Mouse (Mus musculus): ENCODE measurements around the gene Atp6v1g2. TPM values are rescaled to one million over a fixed set of nuclear protein-coding genes. Genes with fewer than 3 reads are reported as not detected.

Atp6v1g2 gene
- polyA plus RNA-seq, 1 experiment from 2014 or later = 10.0 TPM

GRCm38 (mm10) chr17:35202442-35202841 is 31.0 kb upstream of the Atp6v1g2 start:
- Histone ChIP-seq H3K9me3 (replicated peaks) (no peaks in the 10 kb centered on the region), H3K4me3 (no peak overlapping the region), H3K4me1 (replicated peaks) (0 out of 2 replicates have a peak, but pooled peaks cover 6% of the 10 kb centered on the region), H3K36me3 (no peaks in the 10 kb centered on the region), H3K27me3 (replicated peaks) (peaks cover 64% of the 10 kb centered on the region), H3K9ac (no peak overlapping the region), H3K4me2 (no peak overlapping the region), H3K27ac (ENCODE audit: poor library complexity, severe bottlenecking) (no peak overlapping the region)
- ATAC-seq (ENCODE audit: insufficient number of reproducible peaks, low FRiP score) = no peak
- 59% methylated on average over 4 of the region's 4 CpGs for WGBS

GRCm38 (mm10) chr17:35204494-35205379 is 28.7 kb upstream of the Atp6v1g2 start, which contains the start of gene Lta:
TSS of gene Lta (minus strand) at chr17:35205351.
- H3K4me3 ChIP-seq = no peak within 1 kb of the TSS
- peaks cover 57% of the 10 kb centered on the region for H3K27me3 ChIP-seq (replicated peaks)
- H3K36me3 ChIP-seq = no peaks in the 10 kb centered on the region
- 21% methylated on average over 20 of the region's 20 CpGs for WGBS
- 0 out of 2 replicates have a peak, but pooled peaks cover 6% of the 10 kb centered on the region for H3K4me1 ChIP-seq (replicated peaks)
- ATAC-seq (ENCODE audit: insufficient number of reproducible peaks, low FRiP score) = no peak
- peak within 1 kb of the TSS; percentile 13; the same call in 1 of the 2 replicates for H3K9ac ChIP-seq
- no peak within 1 kb of the TSS for H3K27ac ChIP-seq (ENCODE audit: poor library complexity, severe bottlenecking)
- H3K4me2 ChIP-seq = peak within 1 kb of the TSS; percentile 9; the same call in 1 of the 2 replicates
- H3K9me3 ChIP-seq (replicated peaks) = no peaks in the 10 kb centered on the region

GRCm38 (mm10) chr17:35205380-35205769 is 28.1 kb upstream of the Atp6v1g2 start:
- Histone ChIP-seq H3K4me2 (peak overlapping the region; percentile 9; the same call in 1 of the 2 replicates), H3K27me3 (replicated peaks) (peaks cover 55% of the 10 kb centered on the region), H3K9me3 (replicated peaks) (no peaks in the 10 kb centered on the region), H3K9ac (peak overlapping the region; percentile 13; the same call in 1 of the 2 replicates), H3K4me3 (no peak overlapping the region), H3K4me1 (replicated peaks) (0 out of 2 replicates have a peak, but pooled peaks cover 6% of the 10 kb centered on the region), H3K27ac (ENCODE audit: poor library complexity, severe bottlenecking) (no peak overlapping the region), H3K36me3 (no peaks in the 10 kb centered on the region)
- 46% methylated on average over 10 of the region's 10 CpGs for WGBS
- no peak for ATAC-seq (ENCODE audit: insufficient number of reproducible peaks, low FRiP score)

- no peak for ATAC-seq (ENCODE audit: insufficient number of reproducible peaks, low FRiP score)
- H3K9ac ChIP-seq = no peak overlapping the region
Measured at GRCm38 (mm10) chr17:35209785-35210535, 23.5 kb upstream of the Atp6v1g2 start.

GRCm38 (mm10) chr17:35210593-35210992 is 22.9 kb upstream of the Atp6v1g2 start:
- WGBS = 67% methylated on average over 3 of the region's 3 CpGs
- Histone ChIP-seq H3K36me3 (no peaks in the 10 kb centered on the region), H3K9ac (no peak overlapping the region), H3K27me3 (replicated peaks) (peaks cover 7% of the 10 kb centered on the region; the same call in 1 of the 2 replicates), H3K4me3 (no peak overlapping the region), H3K9me3 (replicated peaks) (no peaks in the 10 kb centered on the region), H3K4me1 (replicated peaks) (no peaks in the 10 kb centered on the region), H3K27ac (ENCODE audit: poor library complexity, severe bottlenecking) (no peak overlapping the region), H3K4me2 (no peak overlapping the region)
- no peak for ATAC-seq (ENCODE audit: insufficient number of reproducible peaks, low FRiP score)

More at GRCm38 (mm10) chr17:35209785-35210535, 23.5 kb upstream of the Atp6v1g2 start:
- Histone ChIP-seq H3K4me2 (no peak overlapping the region), H3K36me3 (no peaks in the 10 kb centered on the region), H3K4me1 (replicated peaks) (0 out of 2 replicates have a peak, but pooled peaks cover 2% of the 10 kb centered on the region), H3K27me3 (replicated peaks) (peaks cover 13% of the 10 kb centered on the region), H3K4me3 (no peak overlapping the region), H3K27ac (ENCODE audit: poor library complexity, severe bottlenecking) (no peak overlapping the region), H3K9me3 (replicated peaks) (no peaks in the 10 kb centered on the region)
- WGBS = 76% methylated on average over 12 of the region's 12 CpGs

GRCm38 (mm10) chr17:35213071-35213470 is 20.4 kb upstream of the Atp6v1g2 start:
- no peak for ATAC-seq (ENCODE audit: insufficient number of reproducible peaks, low FRiP score)

GRCm38 (mm10) chr17:35218516-35219193 is 14.8 kb upstream of the Atp6v1g2 start:
- Histone ChIP-seq H3K4me3 (no peak overlapping the region), H3K36me3 (peaks cover 25% of the 10 kb centered on the region), H3K4me2 (no peak overlapping the region), H3K4me1 (replicated peaks) (peaks cover 21% of the 10 kb centered on the region), H3K9ac (no peak overlapping the region), H3K27ac (ENCODE audit: poor library complexity, severe bottlenecking) (peak overlapping the region; percentile 69), H3K27me3 (replicated peaks) (0 out of 2 replicates have a peak, but pooled peaks cover 3% of the 10 kb centered on the region), H3K9me3 (replicated peaks) (no peaks in the 10 kb centered on the region)
- ATAC-seq (ENCODE audit: insufficient number of reproducible peaks, low FRiP score) = peak; percentile 68
- 59% methylated on average over 18 of the region's 18 CpGs for WGBS

More at GRCm38 (mm10) chr17:35213071-35213470, 20.4 kb upstream of the Atp6v1g2 start:
- Histone ChIP-seq H3K4me2 (no peak overlapping the region), H3K27ac (ENCODE audit: poor library complexity, severe bottlenecking) (no peak overlapping the region), H3K4me1 (replicated peaks) (no peaks in the 10 kb centered on the region), H3K27me3 (replicated peaks) (0 out of 2 replicates have a peak, but pooled peaks cover 7% of the 10 kb centered on the region), H3K36me3 (no peaks in the 10 kb centered on the region), H3K9ac (no peak overlapping the region), H3K9me3 (replicated peaks) (no peaks in the 10 kb centered on the region), H3K4me3 (no peak overlapping the region)
- 90% methylated on average over 5 of the region's 5 CpGs for WGBS

GRCm38 (mm10) chr17:35219601-35220041 is 13.8 kb upstream of the Atp6v1g2 start:
- no peak overlapping the region for H3K9ac ChIP-seq
- ATAC-seq (ENCODE audit: insufficient number of reproducible peaks, low FRiP score) = no peak
- H3K4me3 ChIP-seq = no peak overlapping the region
- H3K36me3 ChIP-seq = peaks cover 29% of the 10 kb centered on the region
- H3K27ac ChIP-seq (ENCODE audit: poor library complexity, severe bottlenecking) = peak overlapping the region; percentile 69
- peaks cover 21% of the 10 kb centered on the region for H3K4me1 ChIP-seq (replicated peaks)
- 57% methylated on average over 6 of the region's 6 CpGs for WGBS
- H3K9me3 ChIP-seq (replicated peaks) = no peaks in the 10 kb centered on the region
- no peaks in the 10 kb centered on the region for H3K27me3 ChIP-seq (replicated peaks)
- no peak overlapping the region for H3K4me2 ChIP-seq

GRCm38 (mm10) chr17:35220156-35220952 is 13.1 kb upstream of the Atp6v1g2 start, which contains the start of gene Gm16181:
TSS of gene Gm16181 (plus strand) at chr17:35220834.
- Histone ChIP-seq H3K4me2 (no peak within 1 kb of the TSS), H3K4me1 (replicated peaks) (peaks cover 21% of the 10 kb centered on the region), H3K9ac (no peak within 1 kb of the TSS), H3K27me3 (replicated peaks) (no peaks in the 10 kb centered on the region), H3K4me3 (no peak within 1 kb of the TSS), H3K36me3 (peaks cover 35% of the 10 kb centered on the region), H3K9me3 (replicated peaks) (no peaks in the 10 kb centered on the region), H3K27ac (ENCODE audit: poor library complexity, severe bottlenecking) (peak within 1 kb of the TSS; percentile 69; the same call in 1 of the 2 replicates)
- ATAC-seq (ENCODE audit: insufficient number of reproducible peaks, low FRiP score) = no peak
- 75% methylated on average over 28 of the region's 28 CpGs for WGBS

- Histone ChIP-seq H3K9ac (0 out of 2 replicates have a peak overlapping the region, but pooled peaks have one; percentile 1), H3K4me1 (replicated peaks) (peaks cover 23% of the 10 kb centered on the region), H3K4me3 (no peak overlapping the region), H3K36me3 (peaks cover 42% of the 10 kb centered on the region), H3K9me3 (replicated peaks) (no peaks in the 10 kb centered on the region), H3K4me2 (no peak overlapping the region), H3K27ac (ENCODE audit: poor library complexity, severe bottlenecking) (0 out of 2 replicates have a peak overlapping the region, but pooled peaks have one; percentile 16), H3K27me3 (replicated peaks) (no peaks in the 10 kb centered on the region)
- no peak for ATAC-seq (ENCODE audit: insufficient number of reproducible peaks, low FRiP score)
- WGBS = 61% methylated on average over 6 of the region's 6 CpGs
Measured at GRCm38 (mm10) chr17:35222299-35222698, 11.2 kb upstream of the Atp6v1g2 start.

All from heart, embryonic 12.5 days (tissue).